Comparison of ENCODE assay signal across 15 mouse cellular contexts in the genomic region with DNA sequence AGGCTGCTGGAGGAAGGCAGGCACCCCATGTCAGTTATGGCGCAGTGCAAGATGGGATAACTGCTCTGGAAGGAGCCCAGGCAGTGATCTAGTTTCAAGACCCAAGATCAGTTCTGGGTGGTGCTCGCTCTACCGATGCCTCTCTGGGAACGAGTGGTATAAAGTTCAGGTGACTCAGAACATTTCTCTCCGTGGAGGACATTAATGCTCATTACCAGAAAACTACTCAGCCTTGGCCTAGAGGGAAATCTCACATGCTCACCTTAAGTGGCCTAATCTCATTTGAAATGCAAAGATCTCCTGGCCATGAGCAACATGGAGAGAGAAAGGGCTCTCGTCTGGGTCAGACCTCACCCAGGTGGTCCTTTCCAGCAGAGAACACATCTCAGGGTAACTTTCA.
"Had no signal": no experiment of that assay in that cellular context is flagged by ENCODE, and none has a peak within 500 bp of the region (broad histone marks: within the 10 kb centered on the region; RNA-seq: fewer than 3 reads in every experiment).

No protein-coding gene starts in this region.

- ATAC-seq: liver, postnatal 0 days; midbrain, embryonic 16.5 days had no signal

- H3K27me3 ChIP-seq: liver, embryonic 13.5 days; lung, embryonic 15.5 days; midbrain, embryonic 12.5 days; neural tube, embryonic 13.5 days had no signal

- H3K9ac ChIP-seq: limb, embryonic 12.5 days; liver, embryonic 13.5 days; liver, postnatal 0 days; lung, embryonic 15.5 days; midbrain, embryonic 12.5 days; neural tube, embryonic 13.5 days had no signal

- H3K4me1 ChIP-seq: midbrain, embryonic 12.5 days; neural tube, embryonic 13.5 days had no signal

- H3K4me2 ChIP-seq: limb, embryonic 12.5 days; liver, embryonic 13.5 days; lung, embryonic 15.5 days; midbrain, embryonic 12.5 days; neural tube, embryonic 13.5 days had no signal

- H3K36me3 ChIP-seq: limb, embryonic 12.5 days; liver, embryonic 13.5 days; lung, embryonic 15.5 days; midbrain, embryonic 12.5 days; neural tube, embryonic 13.5 days had no signal

- H3K4me3 ChIP-seq: layer of hippocampus, adult 2 months; limb, embryonic 12.5 days; liver, embryonic 13.5 days; lung, embryonic 15.5 days; midbrain, embryonic 12.5 days; neural tube, embryonic 13.5 days had no signal

- DNase-seq: kidney, postnatal 36 days; liver; liver, embryonic 13.5 days; liver, postnatal 0 days; lung, postnatal 14 days; retina, postnatal 1 day; right cerebral cortex, postnatal 4 days; thymus, adult 2 months; thymus, postnatal 25 days had no signal

- H3K27ac ChIP-seq: layer of hippocampus, adult 2 months; limb, embryonic 12.5 days; liver, embryonic 13.5 days; midbrain, embryonic 12.5 days; neural tube, embryonic 13.5 days had no signal

- H3K9me3 ChIP-seq: limb, embryonic 12.5 days; liver, embryonic 13.5 days; lung, embryonic 15.5 days; midbrain, embryonic 12.5 days; neural tube, embryonic 13.5 days had no signal
